Comparison of ENCODE assay signal across 9 mouse cellular contexts in genomic region chr7:44427666-44428065, GRCm38 (mm10). TPM values are rescaled to one million over a fixed set of nuclear protein-coding genes. Genes with fewer than 3 reads are reported as not detected.
A peak's percentile ranks its signal among the peaks of the same experiment; 100 is the strongest.
DNase-seq lines count a peak whose midpoint lies in the region; ATAC-seq and TF ChIP-seq lines count a peak whose summit lies in the region.
"Had no signal": no experiment of that assay in that cellular context is flagged by ENCODE, and none has a peak within 500 bp of the region (broad histone marks: within the 10 kb centered on the region; RNA-seq: fewer than 3 reads in every experiment).

No protein-coding gene starts in this region.

- H3K9ac ChIP-seq in hindbrain, postnatal 0 days (replicated peaks; ENCODE audit: low read length): peak overlapping the region; percentile 41; the same call in 1 of the 2 replicates
- H3K9ac ChIP-seq in neural tube, embryonic 14.5 days (replicated peaks; ENCODE audit: low read depth, low read length): peak overlapping the region; percentile 32

- H3K4me2 ChIP-seq in hindbrain, postnatal 0 days (ENCODE audit: low read depth, low read length): peak overlapping the region; percentile 83
- H3K4me2 ChIP-seq in neural tube, embryonic 14.5 days (ENCODE audit: low read depth, low read length): peak overlapping the region; percentile 46

- peaks cover 66% of the 10 kb centered on the region for H3K27me3 ChIP-seq in forebrain, embryonic 10.5 days (ENCODE audit: poor library complexity, severe bottlenecking)
- H3K27me3 ChIP-seq in hindbrain, postnatal 0 days (ENCODE audit: insufficient read depth, low read length): no peaks in the 10 kb centered on the region
- no peaks in the 10 kb centered on the region for H3K27me3 ChIP-seq in neural tube, embryonic 14.5 days (ENCODE audit: control insufficient read depth, insufficient read depth, low read length)

- peaks cover 62% of the 10 kb centered on the region for H3K4me1 ChIP-seq in forebrain, embryonic 10.5 days
- peaks cover 38% of the 10 kb centered on the region for H3K4me1 ChIP-seq in hindbrain, postnatal 0 days (ENCODE audit: insufficient read depth, low read length)
- H3K4me1 ChIP-seq in neural tube, embryonic 14.5 days (ENCODE audit: control insufficient read depth, insufficient read depth, low read length): peaks cover 35% of the 10 kb centered on the region

- 4% methylated on average over 8 of the region's 8 CpGs for WGBS in forebrain, embryonic 10.5 days
- WGBS in hindbrain, postnatal 0 days: 9% methylated on average over 6 of the region's 8 CpGs
- 10% methylated on average over 8 of the region's 8 CpGs for WGBS in neural tube, embryonic 14.5 days

- intact Hi-C loops in left cerebral cortex, postnatal 4 days (cut with DNase I): no loop called here
- intact Hi-C loops in left cerebral cortex, postnatal 25 days (cut with DNase I): no loop called here

- no peak for TF ChIP-seq CTCF in hindbrain, postnatal 0 days (IDR thresholded peaks at IDR 0.05; ENCODE audit: low read depth)

- no peak for ATAC-seq in hindbrain, postnatal 0 days
- peak; percentile 1; the same call in 1 of the 2 replicates for ATAC-seq in neural tube, embryonic 14.5 days (ENCODE audit: low read depth)

- H3K4me3 ChIP-seq in forebrain, embryonic 10.5 days: peak overlapping the region; percentile 81
- H3K4me3 ChIP-seq in hindbrain, postnatal 0 days (ENCODE audit: low read length): peak overlapping the region; percentile 80
- H3K4me3 ChIP-seq in neural tube, embryonic 14.5 days (ENCODE audit: low read depth, low read length): peak overlapping the region; percentile 78

- H3K36me3 ChIP-seq in forebrain, embryonic 10.5 days (replicated peaks): peaks cover 5% of the 10 kb centered on the region; the same call in 1 of the 2 replicates
- no peaks in the 10 kb centered on the region for H3K36me3 ChIP-seq in hindbrain, postnatal 0 days (ENCODE audit: insufficient read depth, low read length)
- H3K36me3 ChIP-seq in neural tube, embryonic 14.5 days (ENCODE audit: control insufficient read depth, insufficient read depth, low read length): no peaks in the 10 kb centered on the region
- H3K36me3 ChIP-seq: heart, embryonic 10.5 days had no signal

- peak overlapping the region; percentile 98 for H3K27ac ChIP-seq in forebrain, embryonic 10.5 days
- peak overlapping the region; percentile 74 for H3K27ac ChIP-seq in hindbrain, postnatal 0 days
- H3K27ac ChIP-seq in neural tube, embryonic 14.5 days (ENCODE audit: low read depth, low read length): peak overlapping the region; percentile 78
- H3K27ac ChIP-seq: heart, embryonic 10.5 days had no signal

- H3K9me3 ChIP-seq in forebrain, embryonic 10.5 days: no peaks in the 10 kb centered on the region
- H3K9me3 ChIP-seq in hindbrain, postnatal 0 days (ENCODE audit: low read length): no peaks in the 10 kb centered on the region
- H3K9me3 ChIP-seq in neural tube, embryonic 14.5 days (ENCODE audit: control insufficient read depth, low read length): no peaks in the 10 kb centered on the region
- H3K9me3 ChIP-seq: heart, embryonic 10.5 days had no signal

- DNase-seq in left cerebral cortex, postnatal 4 days: peak; percentile 20
- no peak for DNase-seq in left cerebral cortex, postnatal 25 days (ENCODE audit: low spot score in 2 of 2)
- no peak for DNase-seq in forebrain, embryonic 10.5 days (ENCODE audit: extremely low spot score, low spot score)
- DNase-seq in hindbrain, postnatal 0 days (ENCODE audit: low spot score): no peak
- DNase-seq in adrenal gland, postnatal 10 days: no peak
- no peak for DNase-seq in layer of hippocampus, postnatal 14 days (ENCODE audit: low spot score in 2 of 2)
- DNase-seq: thymus, postnatal 4 days had no signal

RNA-seq across cellular contexts. Expression of gene Lrrc4b, which starts 1.2 kb away (rescaled TPM):
- 100 to 1,000 TPM; 357 to 379 TPM for total RNA-seq in left cerebral cortex, postnatal 4 days (2021)
- total RNA-seq in left cerebral cortex, postnatal 25 days (2021): 100 to 1,000 TPM; 268 to 278 TPM
- 1.8 and 2.1 TPM in 2 replicates for polyA plus RNA-seq in forebrain, embryonic 10.5 days (2016; fragmentation: Nextera tagmentation; extraction: Ambion mirVana)
- 562 and 663 TPM in 2 replicates for total RNA-seq in hindbrain, postnatal 0 days (2014; rRNA removed)
- polyA plus RNA-seq in hindbrain, postnatal 0 days (2015; fragmentation: Nextera tagmentation; extraction: Ambion mirVana): 19.6 and 22.7 TPM in 2 replicates
- polyA plus RNA-seq in neural tube, embryonic 14.5 days (2014; fragmentation: Nextera tagmentation; extraction: Ambion mirVana): 21.9 and 28.1 TPM in 2 replicates
- 10 to 100 TPM in 1 of 2 experiments, 1 to 10 TPM in 1; 5.5 to 10.0 TPM for total RNA-seq in adrenal gland, postnatal 10 days (2021)
- 100 to 1,000 TPM; 299 to 301 TPM for total RNA-seq in layer of hippocampus, postnatal 14 days (2021)

RNA-seq across cellular contexts. Expression of gene Aspdh, which starts 37.5 kb away (rescaled TPM):
- 10 to 100 TPM; 20.5 to 24.5 TPM for total RNA-seq in left cerebral cortex, postnatal 4 days (2021)
- total RNA-seq in left cerebral cortex, postnatal 25 days (2021): 10 to 100 TPM in 1 of 2 experiments, 1 to 10 TPM in 1; 9.6 to 10.1 TPM
- 1.3 and 1.5 TPM in 2 replicates for polyA plus RNA-seq in forebrain, embryonic 10.5 days (2016; fragmentation: Nextera tagmentation; extraction: Ambion mirVana)
- total RNA-seq in hindbrain, postnatal 0 days (2014; rRNA removed): 10.2 and 15.5 TPM in 2 replicates
- polyA plus RNA-seq in hindbrain, postnatal 0 days (2015; fragmentation: Nextera tagmentation; extraction: Ambion mirVana): 3.1 and 3.8 TPM in 2 replicates
- 3.3 and 5.2 TPM in 2 replicates for polyA plus RNA-seq in neural tube, embryonic 14.5 days (2014; fragmentation: Nextera tagmentation; extraction: Ambion mirVana)
- total RNA-seq in adrenal gland, postnatal 10 days (2021): 10 to 100 TPM in 1 of 2 experiments, 1 to 10 TPM in 1; 8.4 to 14.5 TPM
- 10 to 100 TPM; 15.0 to 15.4 TPM for total RNA-seq in layer of hippocampus, postnatal 14 days (2021)

RNA-seq across cellular contexts. Expression of gene Josd2, which starts 40.1 kb away (rescaled TPM):
- total RNA-seq in left cerebral cortex, postnatal 4 days (2021): 10 to 100 TPM; 31.9 to 32.6 TPM
- 10 to 100 TPM; 73.6 to 86.0 TPM for total RNA-seq in left cerebral cortex, postnatal 25 days (2021)
- 74.9 and 78.5 TPM in 2 replicates for polyA plus RNA-seq in forebrain, embryonic 10.5 days (2016; fragmentation: Nextera tagmentation; extraction: Ambion mirVana)
- total RNA-seq in hindbrain, postnatal 0 days (2014; rRNA removed): 32.7 and 44.5 TPM in 2 replicates
- polyA plus RNA-seq in hindbrain, postnatal 0 days (2015; fragmentation: Nextera tagmentation; extraction: Ambion mirVana): 28.3 and 32.7 TPM in 2 replicates
- 26.9 and 33.4 TPM in 2 replicates for polyA plus RNA-seq in neural tube, embryonic 14.5 days (2014; fragmentation: Nextera tagmentation; extraction: Ambion mirVana)
- total RNA-seq in adrenal gland, postnatal 10 days (2021): 10 to 100 TPM; 42.2 to 52.0 TPM
- 10 to 100 TPM; 60.7 to 64.3 TPM for total RNA-seq in layer of hippocampus, postnatal 14 days (2021)

RNA-seq across cellular contexts. Expression of gene 1700008O03Rik, which starts 42.0 kb away (rescaled TPM):
- total RNA-seq in left cerebral cortex, postnatal 4 days (2021): 1 to 10 TPM; 1.3 to 2.4 TPM
- 1 to 10 TPM; 1.9 to 2.2 TPM for total RNA-seq in left cerebral cortex, postnatal 25 days (2021)
- polyA plus RNA-seq in forebrain, embryonic 10.5 days (2016; fragmentation: Nextera tagmentation; extraction: Ambion mirVana): 1.6 and 2.1 TPM in 2 replicates
- 1.4 and 2.3 TPM in 2 replicates for total RNA-seq in hindbrain, postnatal 0 days (2014; rRNA removed)
- 3.3 and 3.6 TPM in 2 replicates for polyA plus RNA-seq in hindbrain, postnatal 0 days (2015; fragmentation: Nextera tagmentation; extraction: Ambion mirVana)
- polyA plus RNA-seq in neural tube, embryonic 14.5 days (2014; fragmentation: Nextera tagmentation; extraction: Ambion mirVana): 2.0 and 2.6 TPM in 2 replicates
- 1 to 10 TPM in 1 of 2 experiments, under 1 TPM in 1; 0.57 to 1.4 TPM for total RNA-seq in adrenal gland, postnatal 10 days (2021)
- total RNA-seq in layer of hippocampus, postnatal 14 days (2021): 1 to 10 TPM; 2.3 TPM

RNA-seq across cellular contexts. Expression of gene Syt3, which starts 43.8 kb away (rescaled TPM):
- 10 to 100 TPM; 45.1 to 52.4 TPM for total RNA-seq in left cerebral cortex, postnatal 4 days (2021)
- 10 to 100 TPM; 60.0 to 65.0 TPM for total RNA-seq in left cerebral cortex, postnatal 25 days (2021)
- 3.2 and 4.1 TPM in 2 replicates for polyA plus RNA-seq in forebrain, embryonic 10.5 days (2016; fragmentation: Nextera tagmentation; extraction: Ambion mirVana)
- 130 and 154 TPM in 2 replicates for total RNA-seq in hindbrain, postnatal 0 days (2014; rRNA removed)
- polyA plus RNA-seq in hindbrain, postnatal 0 days (2015; fragmentation: Nextera tagmentation; extraction: Ambion mirVana): 73.7 and 79.2 TPM in 2 replicates
- polyA plus RNA-seq in neural tube, embryonic 14.5 days (2014; fragmentation: Nextera tagmentation; extraction: Ambion mirVana): 52.7 and 68.4 TPM in 2 replicates
- total RNA-seq in adrenal gland, postnatal 10 days (2021): 1 to 10 TPM; 2.5 to 4.2 TPM
- total RNA-seq in layer of hippocampus, postnatal 14 days (2021): 10 to 100 TPM; 95.5 to 98.4 TPM

Comparison
In these comparisons a context has a peak if more than half of its experiments do, and no peak if none do; other contexts are left out.
1. RNA of gene Lrrc4b, which starts 1.2 kb away (total RNA-seq): 562 to 663 TPM in hindbrain, postnatal 0 days, 357 to 379 TPM in left cerebral cortex, postnatal 4 days, 299 to 301 TPM in layer of hippocampus, postnatal 14 days and 268 to 278 TPM in left cerebral cortex, postnatal 25 days; 5.5 to 10.0 TPM in adrenal gland, postnatal 10 days; every median in the first group is over 10 times any median in the second.
2. Peak in every context shown above with its lines, with median percentiles within 50 percentile points of each other: H3K27ac ChIP-seq and H3K4me3 ChIP-seq.